Mouse (Mus musculus): ENCODE measurements around the gene Eci2. TPM values are rescaled to one million over a fixed set of nuclear protein-coding genes. Genes with fewer than 3 reads are reported as not detected.
A peak's percentile ranks its signal among the peaks of the same experiment; 100 is the strongest.

Eci2 gene
- 126 and 131 TPM in 2 replicates for polyA plus RNA-seq (2015; fragmentation: Nextera tagmentation; extraction: Ambion mirVana)

DNA sequence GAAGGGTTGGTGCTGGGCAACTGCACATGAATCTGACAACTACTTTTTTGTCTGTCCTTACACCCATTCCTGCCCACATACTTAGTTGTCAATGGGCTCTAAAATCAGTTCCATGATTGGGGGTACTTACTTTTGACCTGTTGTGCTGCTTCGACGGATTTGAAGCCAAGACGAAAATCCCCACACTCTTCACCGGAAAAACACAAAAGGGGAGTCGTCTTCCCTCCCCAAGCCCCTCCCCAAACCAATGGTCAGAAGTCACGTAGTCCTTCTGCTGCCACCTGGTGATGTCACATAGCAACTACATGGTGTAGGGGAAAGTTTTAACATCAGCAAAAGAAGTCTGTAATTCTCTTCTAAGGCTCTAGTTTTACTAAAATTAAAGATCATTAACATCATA lies at the start of gene Eci2:
Gene Eci2 (minus strand): TSS at position 218 of the 400 bp plus-strand sequence.
- H3K27me3 ChIP-seq, result no peaks in the 10 kb centered on the region
- no peaks in the 10 kb centered on the region for H3K4me1 ChIP-seq
- no peak within 1 kb of the TSS for H3K9ac ChIP-seq
- H3K27ac ChIP-seq, result no peak within 1 kb of the TSS
- H3K4me3 ChIP-seq (replicated peaks), result peak within 1 kb of the TSS; percentile 26
- no peaks in the 10 kb centered on the region for H3K9me3 ChIP-seq (replicated peaks)
- no peaks in the 10 kb centered on the region for H3K36me3 ChIP-seq
- WGBS, result 13% methylated on average over 6 of the region's 6 CpGs
- peak within 1 kb of the TSS; percentile 47 for H3K4me2 ChIP-seq
- ATAC-seq (replicated peaks; ENCODE audit: low FRiP score), result no peak

DNA sequence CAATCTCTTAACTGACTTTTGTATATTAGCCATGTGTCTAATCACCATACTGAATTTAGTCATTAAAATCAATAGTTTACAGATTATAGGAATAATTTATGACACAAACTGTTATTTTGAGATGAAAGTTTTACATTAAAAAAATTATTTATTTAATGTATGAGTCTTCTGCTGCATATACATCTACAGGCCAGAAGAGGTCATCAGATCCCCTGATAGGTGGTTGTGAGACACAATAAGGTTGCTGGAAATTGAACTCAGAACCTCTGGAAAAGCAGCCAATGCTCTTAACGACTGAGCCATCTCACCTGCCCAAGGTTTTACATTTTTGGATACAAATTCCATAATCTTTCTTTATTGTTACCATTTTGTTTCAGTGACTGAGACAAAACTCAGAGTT lies 48.0 kb upstream of the Eci2 start:
- Histone ChIP-seq H3K27me3 (no peaks in the 10 kb centered on the region), H3K27ac (no peak overlapping the region), H3K4me3 (replicated peaks) (no peak overlapping the region), H3K36me3 (no peaks in the 10 kb centered on the region), H3K9ac (no peak overlapping the region), H3K9me3 (replicated peaks) (no peaks in the 10 kb centered on the region), H3K4me2 (no peak overlapping the region), H3K4me1 (0 out of 2 replicates have a peak, but pooled peaks cover 4% of the 10 kb centered on the region)
- 72% methylated on average over 1 of the region's 1 CpGs for WGBS
- no peak for ATAC-seq (replicated peaks; ENCODE audit: low FRiP score)

DNA sequence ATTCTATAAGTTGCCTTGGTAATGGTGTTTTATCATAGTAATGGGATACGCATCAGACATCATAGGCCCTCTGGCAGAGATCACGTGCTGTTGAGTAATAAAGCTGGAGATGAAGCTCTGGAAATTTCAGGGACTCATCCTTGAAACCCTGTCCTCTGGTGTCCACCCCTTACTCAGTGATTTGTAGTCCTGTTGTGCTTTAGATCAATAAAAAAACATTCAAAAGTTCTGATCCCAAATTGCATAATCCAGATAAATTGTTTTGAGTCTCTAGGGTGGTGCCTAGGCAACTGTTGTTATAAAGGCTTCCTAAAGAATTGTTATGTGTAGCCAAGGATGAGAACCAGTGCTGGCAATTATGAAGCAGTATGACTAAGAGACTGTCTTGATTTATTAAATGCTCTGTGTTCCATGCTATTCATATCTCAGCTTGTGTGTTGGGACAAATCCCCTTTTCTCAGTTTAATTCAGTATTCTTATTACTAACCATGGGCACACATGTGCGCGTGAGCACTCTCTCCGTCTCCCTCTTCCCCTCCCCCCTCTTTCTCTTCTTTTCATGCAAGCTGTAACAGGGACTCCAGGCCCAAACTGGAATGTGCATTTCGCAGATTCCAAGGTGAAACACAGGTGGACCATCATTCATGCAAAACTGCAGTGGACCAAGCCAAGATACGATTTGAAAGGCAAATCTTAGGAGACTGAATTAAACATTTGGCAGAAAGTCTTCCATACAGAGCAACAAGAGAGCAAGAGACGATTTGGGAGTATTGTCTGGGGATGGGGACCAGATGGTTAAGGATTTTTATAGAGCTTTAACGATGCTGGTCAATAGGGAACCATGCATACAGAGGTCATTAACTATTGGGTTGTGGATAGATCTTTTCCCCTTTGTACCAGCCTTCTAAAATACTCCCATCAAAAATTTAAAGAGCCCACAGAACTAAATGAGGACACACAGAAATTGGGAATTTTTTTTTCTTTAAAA lies 43.9 kb upstream of the Eci2 start:
- H3K27ac ChIP-seq, result no peak overlapping the region
- H3K36me3 ChIP-seq, result no peaks in the 10 kb centered on the region
- no peak overlapping the region for H3K4me2 ChIP-seq
- no peak for ATAC-seq (replicated peaks; ENCODE audit: low FRiP score)
- H3K9ac ChIP-seq, result no peak overlapping the region
- no peak overlapping the region for H3K4me3 ChIP-seq (replicated peaks)
- no peaks in the 10 kb centered on the region for H3K4me1 ChIP-seq
- H3K9me3 ChIP-seq (replicated peaks), result no peaks in the 10 kb centered on the region
- H3K27me3 ChIP-seq, result no peaks in the 10 kb centered on the region
- WGBS, result 79% methylated on average over 9 of the region's 9 CpGs

DNA sequence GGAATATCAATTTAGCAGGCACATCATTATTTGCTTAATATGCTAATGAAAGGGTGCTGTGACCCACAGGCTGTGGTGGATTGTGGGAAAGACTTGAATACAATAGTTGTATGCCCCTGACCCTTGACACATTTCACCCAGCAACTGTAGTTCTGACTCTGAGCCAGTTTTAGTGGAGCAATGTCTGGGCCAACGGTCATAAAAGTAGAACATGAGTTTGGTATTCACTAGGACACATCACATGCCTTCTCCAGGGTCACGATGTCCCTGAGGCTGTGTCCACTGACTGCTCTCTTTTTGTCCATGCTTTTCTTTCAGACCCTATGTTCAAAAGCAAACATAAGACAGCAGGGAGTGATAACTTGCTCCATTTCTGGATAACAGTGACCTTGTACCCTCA lies 40.2 kb upstream of the Eci2 start:
- WGBS, result 67% methylated on average over 2 of the region's 2 CpGs
- Histone ChIP-seq H3K4me1 (no peaks in the 10 kb centered on the region), H3K4me2 (no peak overlapping the region), H3K9me3 (replicated peaks) (no peaks in the 10 kb centered on the region), H3K27ac (no peak overlapping the region), H3K9ac (no peak overlapping the region), H3K27me3 (no peaks in the 10 kb centered on the region), H3K36me3 (no peaks in the 10 kb centered on the region), H3K4me3 (replicated peaks) (no peak overlapping the region)
- no peak for ATAC-seq (replicated peaks; ENCODE audit: low FRiP score)

DNA sequence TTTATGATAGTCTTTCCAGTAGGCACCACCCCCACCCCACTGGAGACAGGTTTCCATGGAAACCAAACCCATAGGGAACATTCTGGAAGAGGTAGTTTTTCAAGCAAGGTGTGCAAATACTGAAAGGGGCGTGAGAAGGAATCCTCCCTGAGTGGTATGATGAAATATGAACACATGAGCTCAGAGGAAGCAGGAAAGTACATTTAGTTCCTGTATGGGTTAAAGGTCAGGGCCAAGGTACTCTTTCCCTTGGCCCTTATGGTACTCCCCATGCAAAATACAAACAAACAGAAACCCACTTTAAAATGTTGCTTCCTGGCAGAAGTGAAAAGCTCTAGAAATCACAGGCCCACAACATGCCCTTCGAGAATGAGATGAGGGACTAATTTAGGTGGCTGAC lies 39.1 kb upstream of the Eci2 start:
- Histone ChIP-seq H3K27ac (no peak overlapping the region), H3K9me3 (replicated peaks) (no peaks in the 10 kb centered on the region), H3K9ac (no peak overlapping the region), H3K4me3 (replicated peaks) (no peak overlapping the region), H3K36me3 (no peaks in the 10 kb centered on the region), H3K27me3 (no peaks in the 10 kb centered on the region), H3K4me2 (no peak overlapping the region), H3K4me1 (no peaks in the 10 kb centered on the region)
- ATAC-seq (replicated peaks; ENCODE audit: low FRiP score), result no peak
- 39% methylated on average over 2 of the region's 2 CpGs for WGBS

DNA sequence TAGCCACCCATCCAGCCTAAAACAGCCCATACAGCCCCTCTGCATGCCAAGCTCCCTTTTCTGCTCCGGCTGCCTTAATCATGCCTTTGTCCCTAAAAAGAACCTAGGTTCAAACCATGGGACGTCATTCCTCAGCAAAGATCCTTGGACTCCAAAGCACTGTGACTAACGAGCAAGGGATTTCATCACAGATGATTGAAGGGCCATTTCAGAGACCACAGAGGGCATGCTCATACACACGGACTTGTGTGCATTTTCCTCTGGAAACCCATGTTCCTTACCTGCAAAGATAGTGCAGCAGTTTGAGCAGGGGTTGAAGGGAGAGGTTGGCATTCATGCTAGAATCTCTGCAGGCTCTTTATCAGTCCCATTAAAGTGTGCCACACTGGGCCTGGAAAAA lies 37.5 kb upstream of the Eci2 start:
- Histone ChIP-seq H3K9ac (no peak overlapping the region), H3K27me3 (no peaks in the 10 kb centered on the region), H3K9me3 (replicated peaks) (no peaks in the 10 kb centered on the region), H3K4me3 (replicated peaks) (no peak overlapping the region), H3K27ac (no peak overlapping the region), H3K36me3 (no peaks in the 10 kb centered on the region), H3K4me2 (no peak overlapping the region), H3K4me1 (no peaks in the 10 kb centered on the region)
- WGBS, result 76% methylated on average over 4 of the region's 4 CpGs
- ATAC-seq (replicated peaks; ENCODE audit: low FRiP score), result no peak

DNA sequence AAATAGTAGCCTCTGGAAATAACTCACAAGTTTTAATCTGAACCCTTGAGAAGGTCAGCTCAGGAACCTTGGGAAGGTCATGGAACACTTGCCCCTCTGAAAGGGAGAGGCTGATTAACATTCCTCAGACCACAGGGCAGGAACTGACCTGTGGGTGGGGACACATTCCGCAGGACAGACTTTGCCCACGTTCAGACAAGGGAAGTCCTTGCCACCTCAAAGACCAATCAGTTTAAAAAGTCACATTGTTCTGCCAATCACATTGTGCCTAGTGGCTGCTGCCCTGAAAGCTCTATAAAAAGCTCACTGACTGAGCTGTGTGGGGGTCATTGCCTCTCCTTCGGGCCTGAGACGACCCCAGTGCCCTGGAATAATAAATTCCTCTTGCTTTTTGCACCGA lies 31.2 kb upstream of the Eci2 start:
- no peaks in the 10 kb centered on the region for H3K27me3 ChIP-seq
- 3% methylated on average over 5 of the region's 5 CpGs for WGBS
- H3K36me3 ChIP-seq, result no peaks in the 10 kb centered on the region
- no peak overlapping the region for H3K9ac ChIP-seq
- peak; percentile 87 for ATAC-seq (replicated peaks; ENCODE audit: low FRiP score)
- 0 out of 2 replicates have a peak overlapping the region, but pooled peaks have one; percentile 11 for H3K27ac ChIP-seq
- H3K9me3 ChIP-seq (replicated peaks), result no peaks in the 10 kb centered on the region
- H3K4me1 ChIP-seq, result peaks cover 5% of the 10 kb centered on the region
- no peak overlapping the region for H3K4me3 ChIP-seq (replicated peaks)
- H3K4me2 ChIP-seq, result no peak overlapping the region

DNA sequence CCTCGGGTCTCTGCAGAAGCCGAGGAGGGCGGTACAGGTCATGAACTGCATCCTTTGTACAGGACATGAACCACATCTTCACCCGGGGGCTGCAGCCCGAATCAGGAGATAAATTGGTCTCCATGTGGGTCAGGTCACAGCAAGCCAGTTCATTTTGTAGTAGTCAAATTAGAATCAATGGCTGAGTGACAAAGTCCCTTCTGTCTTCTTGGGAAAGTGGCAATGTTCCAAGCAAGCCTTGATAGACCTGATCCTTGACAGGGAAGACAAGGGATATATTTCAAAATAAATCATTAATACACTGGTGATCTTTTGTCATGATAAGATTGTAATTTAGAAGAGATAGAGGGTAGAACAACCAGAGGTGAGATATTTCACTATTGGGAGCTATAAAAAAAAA lies 9.6 kb upstream of the Eci2 start:
- Histone ChIP-seq H3K27me3 (no peaks in the 10 kb centered on the region), H3K9ac (no peak overlapping the region), H3K4me3 (replicated peaks) (no peak overlapping the region), H3K27ac (no peak overlapping the region), H3K9me3 (replicated peaks) (no peaks in the 10 kb centered on the region), H3K4me2 (no peak overlapping the region), H3K36me3 (no peaks in the 10 kb centered on the region), H3K4me1 (no peaks in the 10 kb centered on the region)
- WGBS, result 53% methylated on average over 5 of the region's 5 CpGs
- no peak for ATAC-seq (replicated peaks; ENCODE audit: low FRiP score)

DNA sequence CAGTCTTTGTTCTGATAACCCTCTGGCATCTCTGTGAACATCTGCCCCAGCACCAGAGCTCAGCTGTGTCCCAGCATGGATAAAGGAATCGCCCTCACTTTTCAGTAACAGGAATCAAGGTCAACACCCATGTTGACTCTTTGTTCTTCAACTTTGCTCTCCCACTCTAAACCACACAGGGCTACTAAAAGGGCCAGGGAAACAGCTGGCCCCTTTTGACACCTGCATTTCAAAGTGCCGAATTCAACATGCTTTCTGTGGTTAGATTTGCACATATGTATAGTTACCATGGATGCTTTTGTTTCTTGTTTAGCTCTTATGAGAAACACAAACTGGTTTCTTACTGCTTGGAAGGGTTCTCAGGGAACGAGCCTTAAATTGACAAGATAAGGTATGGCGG lies 8.8 kb upstream of the Eci2 start:
- Histone ChIP-seq H3K27me3 (no peaks in the 10 kb centered on the region), H3K9ac (no peak overlapping the region), H3K4me3 (replicated peaks) (no peak overlapping the region), H3K36me3 (no peaks in the 10 kb centered on the region), H3K27ac (no peak overlapping the region), H3K9me3 (replicated peaks) (no peaks in the 10 kb centered on the region), H3K4me2 (no peak overlapping the region), H3K4me1 (no peaks in the 10 kb centered on the region)
- no peak for ATAC-seq (replicated peaks; ENCODE audit: low FRiP score)
- 80% methylated on average over 4 of the region's 4 CpGs for WGBS

DNA sequence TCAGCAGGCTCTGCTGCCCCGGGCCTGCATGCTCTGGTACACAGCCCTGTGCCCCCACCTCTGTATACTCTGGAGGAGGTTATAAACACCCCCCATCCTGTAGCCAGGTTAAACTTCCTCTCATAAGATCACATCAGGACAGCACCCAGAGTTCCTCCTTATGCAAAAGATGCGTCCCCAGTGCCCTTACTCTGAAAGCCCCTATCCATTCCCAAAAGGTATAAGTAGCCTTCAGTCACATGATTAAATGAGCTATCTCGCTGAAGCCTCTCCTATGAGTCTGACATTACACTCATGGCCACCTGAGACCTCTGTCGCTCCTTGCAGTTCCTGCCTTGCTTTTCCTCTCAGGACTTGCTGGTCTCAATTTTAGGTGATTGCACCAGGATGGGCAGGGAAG lies 6.7 kb upstream of the Eci2 start:
- Histone ChIP-seq H3K27ac (no peak overlapping the region), H3K4me3 (replicated peaks) (no peak overlapping the region), H3K4me1 (no peaks in the 10 kb centered on the region), H3K9ac (no peak overlapping the region), H3K27me3 (no peaks in the 10 kb centered on the region), H3K36me3 (no peaks in the 10 kb centered on the region), H3K9me3 (replicated peaks) (no peaks in the 10 kb centered on the region), H3K4me2 (no peak overlapping the region)
- 80% methylated on average over 4 of the region's 4 CpGs for WGBS
- no peak for ATAC-seq (replicated peaks; ENCODE audit: low FRiP score)

DNA sequence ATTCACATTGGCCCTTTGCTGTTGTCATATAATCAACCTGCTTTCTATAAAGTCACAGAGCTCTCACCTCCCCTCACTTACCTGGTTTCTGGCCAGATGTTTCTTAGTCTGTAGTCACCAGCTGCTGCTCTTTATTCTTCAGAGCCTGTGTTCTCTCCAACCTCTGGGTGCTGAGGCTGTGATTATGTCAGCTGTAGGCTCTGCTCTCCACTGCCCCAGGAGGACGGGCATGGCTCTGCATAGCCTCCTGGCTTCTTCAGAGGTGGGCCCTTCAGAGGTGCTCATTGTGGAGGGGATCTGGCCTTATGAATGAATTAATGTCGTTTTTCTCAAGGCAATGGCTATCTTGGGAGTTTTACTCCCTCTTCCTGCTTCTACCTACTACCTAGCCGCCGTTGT lies 4.8 kb upstream of the Eci2 start:
- no peak for ATAC-seq (replicated peaks; ENCODE audit: low FRiP score)
- Histone ChIP-seq H3K36me3 (no peaks in the 10 kb centered on the region), H3K9ac (no peak overlapping the region), H3K27ac (no peak overlapping the region), H3K4me1 (no peaks in the 10 kb centered on the region), H3K4me3 (replicated peaks) (no peak overlapping the region), H3K27me3 (no peaks in the 10 kb centered on the region), H3K9me3 (replicated peaks) (no peaks in the 10 kb centered on the region), H3K4me2 (no peak overlapping the region)
- 72% methylated on average over 4 of the region's 4 CpGs for WGBS

DNA sequence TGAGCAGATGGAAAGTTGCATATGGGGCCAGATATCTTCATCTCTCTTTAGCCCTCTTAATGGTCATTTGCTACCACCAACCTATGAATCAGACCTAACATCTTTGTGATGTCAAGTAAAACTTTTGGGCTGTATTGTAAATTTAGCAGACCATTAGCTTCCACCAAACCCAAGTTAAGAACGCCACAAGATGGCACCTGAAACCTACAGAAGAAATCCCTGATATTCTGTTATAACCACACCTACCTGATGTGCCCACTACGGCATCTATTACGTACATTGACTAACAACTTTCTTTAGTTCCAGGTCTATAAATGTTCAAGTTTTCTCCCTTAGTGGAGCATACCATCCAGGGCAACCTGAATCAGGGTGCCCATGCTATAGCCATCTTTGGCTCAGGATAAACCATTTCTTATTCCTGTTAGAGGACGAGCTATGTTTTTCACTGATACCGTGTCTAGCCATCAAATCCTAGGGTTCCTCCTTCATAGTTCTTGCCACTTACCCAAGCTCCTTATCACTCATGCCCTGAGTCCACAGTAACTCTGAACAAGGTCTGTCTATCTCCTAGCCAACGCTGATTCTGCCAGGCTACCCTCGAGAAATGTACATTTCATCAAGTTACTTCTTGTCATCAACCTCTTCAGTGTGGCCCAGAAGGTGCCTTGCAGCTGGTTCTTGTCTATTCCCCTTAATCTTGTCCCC lies 4.2 kb upstream of the Eci2 start:
- Histone ChIP-seq H3K27me3 (no peaks in the 10 kb centered on the region), H3K4me1 (no peaks in the 10 kb centered on the region), H3K4me2 (no peak overlapping the region), H3K27ac (no peak overlapping the region), H3K9ac (no peak overlapping the region), H3K4me3 (replicated peaks) (no peak overlapping the region), H3K36me3 (no peaks in the 10 kb centered on the region), H3K9me3 (replicated peaks) (no peaks in the 10 kb centered on the region)
- no peak for ATAC-seq (replicated peaks; ENCODE audit: low FRiP score)
- 88% methylated on average over 7 of the region's 7 CpGs for WGBS
